20 mouse cellular contexts compared by ENCODE assay signal in the genomic region with DNA sequence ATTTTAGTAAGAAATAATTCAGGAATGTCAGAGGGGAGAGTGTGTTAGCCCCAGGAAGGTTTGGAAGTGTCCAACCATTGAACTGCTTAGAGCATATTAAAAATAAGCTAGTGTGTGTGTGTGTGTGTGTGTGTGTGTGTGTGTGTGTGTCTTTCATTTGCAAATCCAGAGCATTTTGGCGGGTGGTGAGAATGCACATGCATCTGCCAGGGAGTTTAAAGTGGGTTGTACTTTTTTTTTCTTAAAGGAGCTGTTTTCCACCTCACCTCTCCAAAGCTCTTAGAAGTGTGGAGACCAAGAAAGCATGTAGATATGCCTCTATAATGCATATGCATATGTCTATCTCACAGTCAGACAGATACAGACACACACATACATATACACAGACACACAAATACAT.
DNase-seq lines count a peak whose midpoint lies in the region; ATAC-seq and TF ChIP-seq lines count a peak whose summit lies in the region.
"Had no signal": no experiment of that assay in that cellular context is flagged by ENCODE, and none has a peak within 500 bp of the region (broad histone marks: within the 10 kb centered on the region; RNA-seq: fewer than 3 reads in every experiment).

No protein-coding gene starts in this region.

- H3K27ac ChIP-seq in left cerebral cortex, adult 2 months = 0 out of 2 replicates have a peak overlapping the region, but pooled peaks have one; percentile 7
- H3K27ac ChIP-seq in kidney, embryonic 15.5 days = no peak overlapping the region

- no peak overlapping the region for H3K4me2 ChIP-seq in kidney, embryonic 15.5 days

- 83% methylated on average over 1 of the region's 1 CpGs for WGBS in kidney, embryonic 15.5 days

- no peaks in the 10 kb centered on the region for H3K27me3 ChIP-seq in kidney, embryonic 15.5 days
- H3K27me3 ChIP-seq: CH12.LX, Patski had no signal

- DNase-seq in left cerebral cortex, adult 2 months (ENCODE audit: extremely low spot score in 1 of 2, low spot score in 2 of 2) = no peak
- no peak for DNase-seq in left cerebral cortex, postnatal 36 days (ENCODE audit: low spot score in 2 of 2)
- peak; percentile 53 for DNase-seq in brain, adult 2 months (ENCODE audit: low read depth, low spot score)
- DNase-seq: adrenal gland, adult 2 months; adrenal gland, adult 8-10 months; adrenal gland, postnatal 10 days; adrenal gland, postnatal 14 days; adrenal gland, postnatal 25 days; adrenal gland, postnatal 36 days; B cell, adult 2 months; cerebellum, adult 11 months; cerebellum, adult 11-12 months; cerebellum, adult 18-20 months; cerebellum, adult 2 months had no signal

- no peaks in the 10 kb centered on the region for H3K36me3 ChIP-seq in kidney, embryonic 15.5 days
- H3K36me3 ChIP-seq: G1E had no signal

- no peak for ATAC-seq in kidney, embryonic 15.5 days (replicated peaks; ENCODE audit: low FRiP score)
- ATAC-seq: activated CD4-positive, CD25-positive, alpha-beta regulatory T cell, adult 4 months; CD4-positive, CD25-positive, alpha-beta regulatory T cell, adult 4 months; Patski had no signal

- no peaks in the 10 kb centered on the region for H3K4me1 ChIP-seq in kidney, embryonic 15.5 days

- no peak overlapping the region for H3K4me3 ChIP-seq in left cerebral cortex, adult 2 months
- H3K4me3 ChIP-seq in kidney, embryonic 15.5 days (replicated peaks) = no peak overlapping the region

- no peak overlapping the region for H3K9ac ChIP-seq in kidney, embryonic 15.5 days

- H3K9me3 ChIP-seq in kidney, embryonic 15.5 days (replicated peaks) = no peaks in the 10 kb centered on the region
- H3K9me3 ChIP-seq: G1E had no signal

- intact Hi-C loops in left cerebral cortex, adult 2 months (cut with DNase I) = no loop called here
- intact Hi-C loops in left cerebral cortex, postnatal 36 days (cut with DNase I) = no loop called here

- TF ChIP-seq CTCF in left cerebral cortex, adult 2 months (IDR thresholded peaks at IDR 0.05) = no peak
